Mouse (Mus musculus) midbrain, postnatal 0 days (tissue): ENCODE measurements at regions not wholly inside any gene's neighbourhood (a gene's known extent, or its start where the extent isn't known, plus 50 kb on each side); places are given as distances from the start of the nearest gene placed in this dataset.
A peak's percentile ranks its signal among the peaks of the same experiment; 100 is the strongest.
"Not testable (repeated sequence)": the region's sequence is repeated elsewhere in the genome, so short reads cannot be mapped to it uniquely, and the experiment has no call there.

ENCODE experiments used
- ATAC-seq: fragments of 200-750 bp; cut with Nextera tagmentation; 2 replicates; pipeline ENCODE4 v1.8.0; 2017; ENCODE audit warnings: moderate number of reproducible peaks, mild to moderate bottlenecking, moderate TSS enrichment, moderate library complexity; ENCODE audit not compliant: low FRiP score
- DNase-seq: peaks from one replicate; pipeline ENCODE4 v3.0.0-alpha.2; 2015; ENCODE audit warnings: low spot score
- H3K27ac ChIP-seq: fragments of 300-500 bp; sonication (generic); 2 replicates; pipeline ENCODE4 v1.5.1; 2014; ENCODE audit warnings: low read depth, mild to moderate bottlenecking, low read length, mixed read lengths
- H3K27me3 ChIP-seq: fragments of 300-500 bp; sonication (generic); 2 replicates; pipeline ENCODE4 v1.6.1; 2014; ENCODE audit warnings: low read length, control low read depth, mixed read lengths; ENCODE audit not compliant: insufficient read depth
- H3K36me3 ChIP-seq: fragments of 300-500 bp; sonication (generic); 2 replicates; pipeline ENCODE4 v1.6.1; 2014; ENCODE audit warnings: low read length, control low read depth, mixed read lengths; ENCODE audit not compliant: insufficient read depth
- H3K4me1 ChIP-seq: fragments of 300-500 bp; sonication (generic); 2 replicates; pipeline ENCODE4 v1.6.1; 2014; ENCODE audit warnings: mild to moderate bottlenecking, control low read depth, antibody characterized with exemption, low read length, mixed read lengths; ENCODE audit not compliant: insufficient read depth
- H3K4me2 ChIP-seq: fragments of 300-500 bp; sonication (generic); 2 replicates; pipeline ENCODE4 v1.6.1; 2014; ENCODE audit warnings: low read depth, mild to moderate bottlenecking, low read length, mixed read lengths; ENCODE audit not compliant: poor library complexity, severe bottlenecking
- H3K4me3 ChIP-seq: fragments of 300-500 bp; sonication (generic); 2 replicates; pipeline ENCODE4 v1.5.1; 2014; ENCODE audit warnings: low read depth, mild to moderate bottlenecking, low read length, moderate library complexity
- H3K9ac ChIP-seq: fragments of 300-500 bp; sonication (generic); replicated peaks from 2 replicates; pipeline ENCODE4 v1.6.1; 2014; ENCODE audit warnings: mild to moderate bottlenecking, low read length, moderate library complexity, mixed read lengths; ENCODE audit not compliant: poor library complexity, severe bottlenecking
- H3K9me3 ChIP-seq: fragments of 300-500 bp; sonication (generic); 2 replicates; pipeline ENCODE4 v1.6.1; 2016; ENCODE audit warnings: low read length, control low read depth
- CTCF ChIP-seq: IDR thresholded peaks from 2 replicates; pipeline ENCODE4 v1.5.1; 2016; ENCODE audit warnings: antibody characterized with exemption, mild to moderate bottlenecking
- WGBS: fragments of 180-500 bp; shearing (Covaris S2); extraction: QIAGEN DNeasy Blood & Tissue Kit; methylation state at CpG from one replicate; pipeline ENCODE4 v1.1.7; 2014; 5-methylcytosine and 5-hydroxymethylcytosine counted together

- no peak for ATAC-seq
- no peaks in the 10 kb centered on the region for H3K36me3 ChIP-seq
- H3K4me1 ChIP-seq, result no peaks in the 10 kb centered on the region
- no peak for TF ChIP-seq CTCF
- no peak overlapping the region for H3K9ac ChIP-seq
- no peaks in the 10 kb centered on the region for H3K27me3 ChIP-seq
- H3K27ac ChIP-seq, result no peak overlapping the region
- WGBS, result 47% methylated on average over 1 of the region's 1 CpGs
- DNase-seq, result peak; percentile 63
- H3K4me2 ChIP-seq, result no peak overlapping the region
- no peak overlapping the region for H3K4me3 ChIP-seq
- H3K9me3 ChIP-seq, result no peaks in the 10 kb centered on the region
Observed at GRCm38 (mm10) chr5:22670296-22670695, 75.6 kb upstream of the Lhfpl3 start.

- DNase-seq (peak; percentile 44), ATAC-seq (no peak)
Observed at GRCm38 (mm10) chr5:22641233-22641632, 91.0 kb upstream of the Orc5 start.

GRCm38 (mm10) chr5:22616989-22617388 lies 66.8 kb upstream of the Orc5 start:
- not testable (repeated sequence) for H3K4me3 ChIP-seq, ATAC-seq, H3K9ac ChIP-seq, H3K27ac ChIP-seq, H3K9me3 ChIP-seq, DNase-seq, H3K4me2 ChIP-seq, H3K4me1 ChIP-seq, H3K27me3 ChIP-seq, H3K36me3 ChIP-seq
- WGBS, result 55% methylated on average over 2 of the region's 2 CpGs

More at GRCm38 (mm10) chr5:22641233-22641632, 91.0 kb upstream of the Orc5 start:
- Histone ChIP-seq H3K27ac (no peak overlapping the region), H3K9me3 (no peaks in the 10 kb centered on the region; the same call in 1 of the 2 replicates), H3K4me3 (no peak overlapping the region), H3K9ac (no peak overlapping the region), H3K27me3 (no peaks in the 10 kb centered on the region), H3K36me3 (no peaks in the 10 kb centered on the region), H3K4me1 (no peaks in the 10 kb centered on the region), H3K4me2 (no peak overlapping the region)
- peak; percentile 79 for TF ChIP-seq CTCF
